Mouse (Mus musculus): ENCODE data around the gene Adamts18.

Gene Adamts18

DNA sequence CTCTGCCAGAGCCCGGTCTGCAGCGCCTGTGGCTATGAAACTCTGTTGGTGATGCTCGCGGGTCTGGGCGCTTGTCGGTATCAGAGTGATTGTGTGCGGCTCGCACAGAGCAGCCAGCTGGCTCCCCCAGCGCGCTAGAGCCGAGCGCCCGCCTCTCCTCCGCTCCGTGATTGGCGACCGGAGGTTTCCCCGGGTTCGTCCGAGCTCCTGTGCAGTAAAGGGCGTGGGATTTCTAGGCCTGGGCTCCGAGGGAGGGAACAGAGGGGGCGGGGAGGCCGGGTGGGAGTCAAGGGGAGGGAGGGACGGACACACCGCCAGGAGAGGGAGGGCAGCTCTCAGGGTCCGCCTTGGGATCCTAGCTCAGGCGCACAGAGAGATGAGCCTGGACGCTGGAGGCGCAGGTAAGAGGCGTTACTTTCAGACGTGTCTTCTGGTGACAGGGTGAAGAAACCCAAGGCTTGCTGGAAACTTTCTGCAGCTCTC is at the start of gene Adamts18:
TSS of gene Adamts18 (minus strand) at position 86 of the 483 bp plus-strand sequence.
- no peak for DNase-seq

DNA sequence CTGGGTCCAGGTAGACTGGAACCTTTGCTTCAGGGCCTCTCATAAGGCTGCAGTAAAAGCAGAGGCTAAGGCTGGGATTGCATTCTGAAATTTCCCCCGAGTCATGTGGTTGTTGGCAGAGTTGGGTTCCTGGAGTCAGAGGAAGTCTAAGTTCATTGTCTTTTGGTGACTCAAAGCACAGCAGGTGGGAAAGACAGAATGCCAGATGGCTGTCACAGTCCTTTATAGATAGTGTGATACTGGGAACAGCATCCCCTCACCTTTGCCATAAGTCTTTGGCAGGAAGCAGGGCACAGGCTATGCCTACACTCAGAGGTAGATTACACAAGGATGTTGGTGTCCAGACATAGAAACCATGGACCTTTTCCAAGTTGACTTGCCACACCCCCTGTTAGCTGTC is 47.9 kb upstream of the Adamts18 start:
- DNase-seq: no peak

DNA sequence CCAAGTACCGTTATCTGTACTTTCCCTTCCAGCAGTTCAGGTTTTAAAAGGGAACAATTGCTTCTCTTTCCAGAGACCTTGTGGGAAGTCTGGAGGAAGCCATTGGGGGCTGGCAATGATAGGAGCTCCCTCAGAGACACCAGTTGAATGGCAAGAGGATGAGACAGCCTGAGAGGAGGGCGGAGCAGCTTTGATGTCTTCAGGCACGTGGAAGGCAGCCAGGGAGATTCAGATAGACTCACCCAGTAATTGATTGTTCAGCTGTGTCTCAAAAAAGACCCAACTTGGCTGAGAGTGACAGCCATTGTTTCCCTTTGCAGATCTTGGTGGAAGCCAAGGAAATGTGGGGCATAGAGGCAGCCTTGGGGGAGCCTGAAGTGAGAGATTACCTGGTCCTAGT is 42.8 kb upstream of the Adamts18 start:
- DNase-seq: no peak

DNA sequence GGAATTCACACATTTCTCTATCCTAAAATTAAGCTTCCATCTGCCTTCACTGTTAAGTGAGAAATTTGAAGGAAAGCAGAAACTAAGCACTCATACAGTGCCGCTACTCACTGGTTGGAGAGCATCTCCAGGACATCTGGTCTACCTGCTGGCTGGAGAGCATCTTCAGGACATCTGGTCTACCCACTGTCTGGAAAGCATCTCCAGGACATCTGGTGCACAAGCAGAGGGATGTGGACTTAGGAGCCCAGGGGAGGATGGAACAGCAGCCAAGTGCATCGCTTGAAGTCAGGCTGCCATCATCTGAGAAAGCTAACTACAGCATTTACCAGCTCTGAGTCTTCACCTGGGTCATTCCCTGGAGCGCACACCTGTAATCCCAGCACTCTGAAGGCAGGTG is 38.0 kb upstream of the Adamts18 start:
- no peak for DNase-seq

DNA sequence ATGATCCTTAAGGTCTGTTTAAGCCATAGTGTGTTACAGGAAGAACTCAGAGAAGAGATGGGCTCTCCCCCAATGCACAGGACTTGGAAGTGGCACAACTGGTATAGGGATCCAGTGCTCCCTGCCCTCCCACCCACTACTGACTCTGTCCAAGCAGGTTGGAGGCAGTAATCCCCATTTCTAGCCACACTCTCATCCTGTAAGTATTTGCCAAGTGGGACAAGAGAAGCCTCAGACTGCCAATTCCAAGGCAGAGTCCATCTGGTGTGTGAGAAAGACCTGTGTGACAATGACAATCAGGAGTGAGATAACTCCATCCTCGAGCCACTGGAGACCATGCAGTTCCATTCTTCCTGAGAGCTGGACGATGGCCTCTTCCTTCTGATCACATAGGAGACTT is 36.6 kb upstream of the Adamts18 start:
- DNase-seq: no peak

DNA sequence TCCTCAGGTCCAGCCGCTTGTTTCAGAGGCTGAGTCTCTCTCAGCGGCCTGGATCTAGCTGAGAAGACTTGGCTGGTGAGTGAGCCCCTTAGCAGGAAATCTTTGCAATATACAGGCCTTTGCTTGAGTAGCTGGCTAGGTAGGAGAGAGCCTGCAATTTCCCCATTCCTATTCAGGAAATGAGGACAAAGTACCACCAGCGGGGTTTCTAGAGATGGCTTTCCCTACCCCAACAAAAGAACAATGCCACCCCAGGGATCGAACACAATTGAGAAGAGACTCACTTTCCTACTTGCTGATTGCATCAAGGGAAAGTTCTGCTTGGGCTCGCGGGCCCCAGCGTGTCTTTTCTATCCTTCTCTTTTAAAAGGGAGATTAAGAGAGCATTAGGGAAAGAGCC is 35.5 kb upstream of the Adamts18 start:
- DNase-seq: no peak

DNA sequence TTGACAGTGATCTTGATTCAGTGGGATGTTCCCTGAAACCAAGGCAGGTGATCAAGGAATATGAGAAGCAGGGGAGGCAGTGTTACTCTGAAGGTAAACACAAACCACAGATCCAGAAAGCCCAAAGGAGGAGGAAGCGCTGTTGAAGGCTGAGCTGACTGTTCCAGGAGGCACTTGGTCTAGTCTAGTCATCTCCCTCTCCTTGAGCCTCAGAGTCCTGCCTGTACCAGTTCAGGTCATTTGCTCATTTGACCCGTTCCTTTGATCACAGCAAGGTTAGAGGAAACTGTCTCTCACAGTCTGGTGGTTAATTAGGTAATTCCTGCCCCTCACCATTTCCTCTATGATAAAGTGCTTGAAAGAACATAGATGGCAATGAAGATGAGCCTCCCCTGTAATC is 34.0 kb upstream of the Adamts18 start:
- DNase-seq: no peak

DNA sequence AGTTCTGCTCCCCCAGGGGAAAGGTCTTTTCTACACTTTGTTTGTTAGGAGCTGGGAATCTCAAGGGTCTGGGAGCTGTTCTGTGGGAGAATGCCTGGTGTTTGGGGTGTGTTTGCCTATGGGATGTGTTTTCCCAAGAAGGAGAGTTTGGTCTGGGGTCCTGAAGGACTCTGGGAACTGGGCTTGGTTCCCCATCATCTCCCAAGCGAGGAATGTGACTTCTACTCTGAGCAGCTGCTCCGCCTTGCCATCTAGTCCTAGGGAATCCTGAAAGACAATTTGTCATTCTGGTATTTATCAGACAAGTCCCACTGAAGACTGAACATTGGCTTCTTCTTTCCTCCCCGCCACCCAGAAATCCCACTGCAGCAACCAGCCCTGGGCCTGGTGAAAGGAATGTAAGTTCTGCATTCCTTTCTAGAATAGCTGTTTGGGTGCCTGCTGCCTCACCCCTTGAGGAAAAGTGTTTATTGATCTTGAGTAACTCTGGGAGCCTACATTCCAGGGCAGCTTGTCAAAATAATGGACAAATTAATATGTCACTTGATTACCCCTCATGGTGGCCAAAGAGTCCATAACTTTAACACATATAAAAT is 30.0 kb upstream of the Adamts18 start:
- DNase-seq: no peak

DNA sequence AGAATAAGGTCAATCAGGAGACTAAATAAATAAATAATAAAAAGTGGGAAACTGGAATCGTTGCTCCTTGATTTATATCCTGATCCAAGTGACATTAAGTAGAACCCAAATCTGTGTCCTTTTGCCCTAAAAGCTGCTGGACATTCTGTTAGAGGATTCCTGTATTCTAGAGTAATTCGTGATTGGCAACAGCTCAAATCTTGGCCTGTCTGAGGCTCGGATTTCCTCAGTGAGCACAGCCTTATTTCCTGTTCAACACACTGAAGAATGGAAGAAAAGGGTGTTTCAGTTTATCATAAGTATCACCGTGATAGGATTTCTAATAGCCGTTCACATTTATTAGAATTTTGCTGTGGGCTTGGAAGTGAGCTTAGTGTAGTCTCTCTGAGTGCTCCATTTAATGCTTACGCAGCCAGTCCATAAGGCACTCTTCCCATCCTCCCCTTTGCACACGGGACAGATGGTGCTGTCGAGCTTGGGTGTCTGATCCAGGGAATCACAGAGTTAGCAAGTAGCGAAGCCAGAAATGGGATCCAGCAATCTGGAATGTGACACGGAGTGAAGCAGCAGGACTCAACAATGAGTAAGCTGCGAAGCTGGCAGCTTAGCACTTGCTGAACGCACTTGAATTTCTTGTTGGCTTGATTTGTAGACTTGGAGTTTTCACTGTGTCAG is 25.0 kb upstream of the Adamts18 start:
- DNase-seq: no peak

DNA sequence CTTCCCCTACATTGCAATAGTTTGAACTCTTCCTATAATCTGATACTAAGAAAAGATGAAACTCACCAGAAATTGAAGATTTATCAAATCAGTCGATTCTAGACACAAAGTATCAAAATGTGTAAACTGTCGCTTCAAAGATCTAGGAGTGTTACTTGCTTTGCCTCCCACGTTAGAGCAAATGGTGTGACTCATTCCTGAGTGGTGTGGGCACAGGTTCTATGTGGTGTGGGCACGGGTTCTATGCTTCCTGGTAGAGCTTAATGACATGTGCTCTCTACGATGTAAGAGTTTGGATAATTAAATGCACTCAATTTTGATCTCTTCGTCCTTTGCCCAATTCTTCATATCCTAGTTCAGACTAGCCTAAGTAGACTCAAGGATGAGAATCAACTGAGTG is 23.9 kb upstream of the Adamts18 start:
- DNase-seq: no peak

DNA sequence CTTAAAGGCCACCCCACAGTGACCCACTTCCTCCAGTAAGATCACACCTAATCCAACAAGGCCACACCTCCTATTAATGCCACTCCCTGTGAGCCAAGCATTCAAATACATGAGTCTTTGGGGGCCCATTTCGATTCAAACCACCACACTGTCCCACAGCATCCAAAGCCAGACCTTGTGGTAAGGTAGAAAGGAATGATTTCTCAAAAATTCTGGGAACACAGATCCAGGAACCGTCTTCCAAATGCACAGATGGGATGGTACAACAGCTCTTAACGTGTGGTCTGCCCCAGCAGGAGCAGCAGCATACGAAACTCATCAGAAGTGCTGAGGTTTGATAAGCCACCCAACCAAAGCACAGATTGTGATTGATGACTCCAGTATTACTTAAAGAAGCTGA is 18.0 kb upstream of the Adamts18 start:
- no peak for DNase-seq

DNA sequence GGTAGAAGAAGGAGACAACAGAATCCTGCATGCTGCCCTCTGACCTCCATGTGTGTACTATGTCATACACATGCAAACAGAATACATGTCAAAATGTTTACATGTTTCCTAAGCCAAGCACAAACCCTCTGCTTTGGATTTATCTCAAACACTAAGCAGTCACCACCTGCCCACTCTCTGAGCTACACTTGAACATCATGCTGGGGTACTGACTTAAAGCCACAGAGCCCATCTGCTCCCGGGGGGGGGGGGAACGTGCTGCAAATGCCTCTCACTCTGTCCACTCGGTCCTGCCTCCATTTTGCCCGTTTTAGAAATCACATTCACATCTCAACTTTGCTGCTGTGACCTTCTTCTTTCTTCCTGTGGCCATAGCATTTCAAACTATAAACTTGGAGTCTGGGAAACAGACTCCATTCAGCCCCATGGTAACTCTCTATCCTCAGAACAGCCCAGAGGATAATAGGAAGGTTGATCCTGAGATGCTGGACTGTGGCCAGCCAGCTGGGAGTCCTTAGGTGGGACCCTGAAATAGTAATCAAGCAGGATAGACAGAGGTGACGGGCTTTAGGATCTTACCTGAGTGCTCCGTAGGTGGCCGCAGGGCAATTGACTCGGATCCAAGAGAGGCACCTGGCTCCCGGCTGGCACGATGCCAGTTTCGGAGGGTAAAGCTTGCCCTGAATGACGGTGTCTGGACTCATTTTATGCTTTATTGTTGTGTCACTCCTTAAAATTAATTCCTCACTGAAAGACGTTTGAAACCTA is 17.0 kb upstream of the Adamts18 start:
- no peak for DNase-seq

DNA sequence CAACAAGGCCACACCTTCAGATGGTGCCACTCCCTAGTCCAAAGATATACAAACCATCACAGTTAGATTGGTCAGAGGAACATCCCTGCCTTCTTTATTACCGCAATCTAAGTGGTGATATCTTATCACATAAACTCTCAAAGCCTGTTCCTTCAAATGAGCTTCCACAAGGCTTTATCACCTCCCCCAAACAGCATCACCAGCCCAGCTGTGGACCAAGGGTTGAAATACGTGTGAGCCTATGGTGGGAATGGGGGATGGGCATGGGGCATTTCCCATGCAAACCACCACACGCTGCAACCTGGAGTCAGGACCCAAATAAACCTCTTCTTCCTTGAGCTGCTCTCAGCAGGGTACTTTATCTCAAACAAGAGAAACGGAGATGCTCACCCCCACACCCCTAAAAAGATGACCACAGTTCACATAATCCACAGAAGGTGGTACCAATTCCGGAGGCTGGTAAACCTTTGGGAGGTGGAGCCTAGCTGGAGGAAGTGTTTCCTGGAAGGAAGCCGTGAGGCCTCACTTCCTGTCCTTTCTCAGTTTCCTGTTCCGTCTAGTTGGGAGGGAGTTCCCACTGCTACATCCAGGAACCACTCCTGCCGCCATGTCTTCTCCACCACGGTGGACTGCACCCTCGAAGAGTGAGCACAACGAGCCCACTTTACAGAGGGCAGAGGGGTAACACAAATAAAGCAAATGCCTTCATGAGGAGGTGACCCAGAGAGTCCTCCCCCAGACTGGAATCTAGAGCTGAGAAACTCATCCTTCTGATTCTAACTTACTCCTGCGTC is 11.5 kb upstream of the Adamts18 start:
- DNase-seq: no peak

DNA sequence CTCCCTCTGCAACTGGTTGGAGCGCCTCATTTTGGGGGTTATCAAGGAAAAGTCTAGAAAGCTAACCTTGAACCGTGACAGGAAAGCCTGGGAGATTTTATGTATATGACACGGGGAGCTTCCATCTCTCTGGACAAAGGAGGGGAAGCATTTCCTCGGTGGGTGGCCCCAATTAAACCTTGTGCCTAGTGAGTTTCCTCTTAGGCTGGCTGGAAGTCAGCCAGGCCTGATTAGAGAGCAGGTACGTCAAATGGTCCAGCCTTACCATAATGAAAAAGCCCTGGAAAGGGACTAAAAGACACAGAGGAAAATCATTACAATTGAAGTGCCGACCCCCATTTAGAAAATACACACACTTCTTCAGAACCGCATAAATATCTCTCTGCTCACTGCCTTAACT is 10.3 kb upstream of the Adamts18 start:
- DNase-seq: no peak

DNA sequence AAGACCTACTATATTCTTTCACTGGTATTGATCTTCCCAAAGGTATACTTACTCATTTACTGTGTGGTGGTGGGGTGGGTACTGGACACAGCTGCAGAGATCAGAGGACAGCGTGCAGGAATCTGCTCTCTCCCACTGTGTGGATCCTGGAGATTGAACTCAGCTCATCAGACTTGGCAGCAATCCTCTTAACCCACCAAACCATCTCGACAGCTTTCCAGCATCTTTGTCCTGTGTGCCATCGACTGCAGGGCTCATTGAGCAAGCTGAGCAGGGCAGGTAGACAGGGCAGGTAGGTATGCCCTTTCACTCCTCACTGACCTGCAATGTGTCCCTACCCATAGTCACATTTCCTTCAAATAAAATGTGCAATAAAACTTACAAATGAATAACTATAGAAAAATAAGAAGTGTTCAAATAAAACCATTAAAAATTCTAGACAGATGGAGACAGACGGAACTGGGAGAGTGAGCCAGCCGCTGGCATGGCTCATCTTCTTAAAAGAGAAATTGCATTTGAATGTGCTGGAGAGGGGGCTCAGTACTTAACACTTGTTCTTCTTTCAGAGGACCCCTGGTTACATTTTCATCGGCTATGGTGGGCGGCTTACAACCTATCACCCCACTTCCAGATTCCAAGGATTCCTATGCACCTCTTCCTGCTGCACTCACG is 6.2 kb upstream of the Adamts18 start:
- no peak for DNase-seq

DNA sequence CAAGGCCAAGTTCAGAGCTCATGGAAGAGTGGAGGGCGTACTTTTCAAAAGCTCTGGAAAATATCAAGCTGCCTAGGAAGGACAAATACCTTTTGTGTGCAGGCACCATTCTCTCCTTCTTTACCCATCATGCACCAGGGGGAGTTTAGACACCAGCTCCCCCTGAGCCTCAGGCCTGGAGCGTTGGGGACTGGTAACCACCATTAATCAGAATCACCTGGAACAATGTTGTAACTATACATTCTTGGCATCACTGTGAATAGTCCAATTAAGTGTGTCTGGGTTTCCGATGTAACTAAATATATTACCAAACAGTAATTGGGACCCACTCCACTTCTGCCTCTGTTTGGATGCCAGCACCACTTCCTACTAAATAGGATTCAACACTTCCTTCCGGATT is 5.2 kb upstream of the Adamts18 start:
- no peak for DNase-seq

DNA sequence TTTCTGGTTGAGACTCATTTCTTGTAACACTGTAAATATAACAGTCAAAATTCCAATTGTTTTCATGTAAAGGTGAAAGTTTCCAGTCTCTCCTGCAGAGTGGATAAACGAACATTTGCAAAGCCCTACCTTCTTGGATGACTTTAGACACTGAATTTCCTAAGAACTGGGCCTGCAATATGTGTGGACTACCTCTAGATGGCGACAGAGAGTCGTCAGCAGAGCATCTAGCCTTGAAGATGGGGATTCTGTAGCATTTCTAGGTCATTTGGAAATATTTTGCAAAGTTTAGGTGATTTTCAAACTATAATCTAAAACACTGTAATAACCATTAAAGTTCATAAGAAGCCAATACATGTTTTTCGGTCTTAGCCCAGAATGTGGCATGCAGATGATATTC is 3.1 kb upstream of the Adamts18 start:
- DNase-seq: no peak

DNA sequence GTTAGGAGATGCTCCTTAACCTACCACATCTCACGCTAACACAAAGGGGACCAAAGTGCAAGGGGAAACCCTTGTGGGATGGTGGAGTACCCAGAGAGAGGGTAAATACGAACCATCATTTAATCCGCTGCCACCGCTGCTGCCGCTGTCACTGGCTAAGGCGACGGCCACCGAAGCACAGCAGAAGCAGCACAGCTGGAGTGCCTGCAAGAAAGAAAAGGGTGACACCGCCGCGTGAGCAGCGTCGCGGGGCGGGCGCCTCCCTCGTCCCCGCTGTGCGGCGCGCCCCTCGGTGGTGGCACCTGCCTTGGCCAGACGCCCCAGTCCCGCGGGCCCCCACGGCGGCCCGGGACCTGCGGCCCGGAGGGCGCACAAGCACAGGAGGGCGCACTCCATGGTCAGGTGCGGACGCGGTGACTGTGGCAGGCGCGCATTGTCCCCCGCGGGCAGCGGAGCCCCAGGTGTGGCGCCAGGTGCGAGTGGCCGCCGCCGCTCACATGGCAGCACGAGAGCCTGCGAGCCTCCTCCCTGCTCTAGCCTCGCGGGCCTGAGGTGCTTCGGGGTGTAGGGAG is 371 bp downstream of the Adamts18 start:
- DNase-seq: no peak

DNA sequence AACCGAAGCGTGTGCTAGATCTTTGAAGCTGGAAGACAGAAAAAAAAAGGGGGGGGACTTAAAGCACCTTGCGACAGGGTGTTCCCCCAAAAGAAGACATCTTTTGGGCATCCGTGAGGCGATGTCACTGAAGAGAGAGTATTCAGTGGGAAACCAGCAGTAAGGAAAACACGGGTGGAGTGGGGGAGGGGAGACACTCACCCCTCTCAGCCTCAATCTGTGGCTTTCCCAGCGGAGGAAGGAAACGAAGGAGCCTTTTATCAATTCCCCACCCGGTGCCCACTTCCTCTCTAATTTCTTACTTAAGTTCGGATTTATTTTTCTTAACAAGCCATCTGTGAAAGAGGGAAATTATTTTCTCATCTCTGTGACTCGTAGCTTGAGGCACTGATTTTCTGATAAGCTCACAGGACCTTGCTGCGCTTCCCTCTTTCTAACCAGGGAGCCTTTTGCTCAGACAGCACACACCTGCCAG is 895 bp downstream of the Adamts18 start:
- no peak for DNase-seq

DNA sequence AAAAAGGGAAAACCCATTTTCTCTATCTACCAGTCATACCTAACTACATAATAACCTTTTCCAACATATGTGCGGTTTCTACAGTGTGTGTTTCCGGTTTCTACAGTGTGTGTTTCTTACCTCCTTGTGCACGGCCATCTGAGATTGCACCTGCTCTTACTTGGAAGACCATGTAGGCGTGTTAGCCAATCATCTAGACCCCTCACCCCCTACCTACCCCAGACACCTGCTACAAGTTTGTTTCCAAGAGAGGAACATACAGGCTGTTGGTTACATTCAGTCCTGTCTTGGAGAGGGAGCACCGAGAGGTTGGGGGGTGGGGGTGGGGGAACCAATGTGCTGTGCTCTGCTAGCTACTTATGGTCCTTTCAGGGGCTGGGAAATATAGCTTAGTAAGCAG is 1.9 kb downstream of the Adamts18 start:
- no peak for DNase-seq

DNA sequence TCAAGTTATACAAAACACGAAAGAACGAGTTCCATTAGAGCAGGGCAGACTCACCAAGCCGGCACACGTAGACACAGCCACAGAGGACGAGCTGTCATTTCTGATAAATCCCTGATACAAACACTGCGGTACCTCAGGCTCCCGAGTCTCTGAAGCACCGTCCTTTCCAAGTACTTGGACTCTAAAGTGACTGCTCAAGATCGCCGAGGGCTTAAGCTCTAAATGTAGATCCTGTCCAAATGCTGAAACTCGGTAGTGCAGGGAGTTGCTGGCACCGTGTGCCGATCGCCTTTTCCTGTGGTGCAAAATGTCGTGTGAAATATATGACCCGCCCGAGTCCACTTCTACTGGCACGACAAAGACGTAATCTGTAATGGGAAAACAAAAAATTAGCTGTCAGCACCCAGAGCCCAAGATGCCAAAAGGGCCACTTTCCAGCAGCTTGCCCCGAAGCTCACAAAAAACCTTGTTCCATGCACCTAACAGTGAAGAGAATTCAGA is 3.7 kb downstream of the Adamts18 start:
- no peak for DNase-seq

DNA sequence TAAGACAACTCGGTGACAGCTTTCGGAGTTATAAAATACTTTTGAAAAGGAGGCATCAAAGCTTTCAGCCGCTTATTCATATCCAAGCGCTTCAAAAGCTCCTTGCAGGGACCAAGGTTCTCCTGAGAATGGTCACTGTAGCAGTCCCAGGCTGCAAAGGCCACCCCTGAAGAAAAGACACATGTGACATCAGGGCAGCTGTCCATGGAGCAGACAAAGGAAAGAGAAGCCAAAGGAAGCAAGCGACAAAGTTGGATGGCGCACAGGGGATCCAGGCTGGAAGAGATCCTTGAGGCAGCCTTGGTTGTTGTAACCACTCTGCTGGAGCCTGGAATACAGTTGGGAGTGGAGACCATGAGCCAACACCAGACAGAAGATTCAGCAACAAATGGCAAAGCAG is 10.3 kb downstream of the Adamts18 start:
- DNase-seq: peak; percentile 18

All from lung, postnatal 14 days (tissue).